Mouse (Mus musculus) induced T-regulatory cell, adult 2 months (primary cell): ENCODE measurements around the gene Aloxe3.

ENCODE experiments used
- DNase-seq: peaks from one replicate; pipeline ENCODE4 v3.0.0-alpha.2; 2012; ENCODE audit warnings: low read depth

The Aloxe3 gene

GRCm38 (mm10) chr11:69109032-69109900, 16.4 kb upstream of the Aloxe3 start:
- DNase-seq: no peak

GRCm38 (mm10) chr11:69110319-69111046, 15.2 kb upstream of the Aloxe3 start:
- DNase-seq: peak; percentile 86

- DNase-seq: no peak
Measured at GRCm38 (mm10) chr11:69111051-69111810, 14.5 kb upstream of the Aloxe3 start.

- DNase-seq: no peak
Measured at GRCm38 (mm10) chr11:69111865-69112264, 13.8 kb upstream of the Aloxe3 start.

- DNase-seq: no peak
Measured at GRCm38 (mm10) chr11:69114018-69114417, 11.7 kb upstream of the Aloxe3 start.

GRCm38 (mm10) chr11:69114621-69115020, 11.1 kb upstream of the Aloxe3 start:
- DNase-seq: no peak

GRCm38 (mm10) chr11:69116843-69117242, 8.9 kb upstream of the Aloxe3 start:
- no peak for DNase-seq

GRCm38 (mm10) chr11:69117737-69118695, 7.7 kb upstream of the Aloxe3 start:
- DNase-seq: peak; percentile 80

GRCm38 (mm10) chr11:69118765-69119164, 6.9 kb upstream of the Aloxe3 start:
- DNase-seq: peak; percentile 93

GRCm38 (mm10) chr11:69119446-69120155, 6.1 kb upstream of the Aloxe3 start:
- DNase-seq: no peak

- peak; percentile 66 for DNase-seq
Measured at GRCm38 (mm10) chr11:69120221-69121000, 5.3 kb upstream of the Aloxe3 start, which contains the start of gene Hes7. Hes7 (plus strand) TSS chr11:69120404.

- DNase-seq: no peak
Measured at GRCm38 (mm10) chr11:69121001-69121740, 4.5 kb upstream of the Aloxe3 start.

GRCm38 (mm10) chr11:69121741-69122335, 3.9 kb upstream of the Aloxe3 start:
- DNase-seq: peak; percentile 70

- peak; percentile 77 for DNase-seq
Measured at GRCm38 (mm10) chr11:69122336-69122951, 3.3 kb upstream of the Aloxe3 start, which contains the start of gene 9130213A22Rik. 9130213A22Rik (minus strand) TSS chr11:69122589.

GRCm38 (mm10) chr11:69123056-69123692, 2.5 kb upstream of the Aloxe3 start:
- peak; percentile 93 for DNase-seq

- DNase-seq: peak; percentile 92
Measured at GRCm38 (mm10) chr11:69123693-69124497, 1.8 kb upstream of the Aloxe3 start.

GRCm38 (mm10) chr11:69124498-69124847, 1.2 kb upstream of the Aloxe3 start:
- DNase-seq: peak; percentile 93
